Mouse (Mus musculus): Measurements from ENCODE around the gene Rint1. TPM values are rescaled to one million over a fixed set of nuclear protein-coding genes. Genes with fewer than 3 reads are reported as not detected.

Gene Rint1
- polyA plus RNA-seq, 1 experiment from 2014 or later, result 37.7 TPM

DNA sequence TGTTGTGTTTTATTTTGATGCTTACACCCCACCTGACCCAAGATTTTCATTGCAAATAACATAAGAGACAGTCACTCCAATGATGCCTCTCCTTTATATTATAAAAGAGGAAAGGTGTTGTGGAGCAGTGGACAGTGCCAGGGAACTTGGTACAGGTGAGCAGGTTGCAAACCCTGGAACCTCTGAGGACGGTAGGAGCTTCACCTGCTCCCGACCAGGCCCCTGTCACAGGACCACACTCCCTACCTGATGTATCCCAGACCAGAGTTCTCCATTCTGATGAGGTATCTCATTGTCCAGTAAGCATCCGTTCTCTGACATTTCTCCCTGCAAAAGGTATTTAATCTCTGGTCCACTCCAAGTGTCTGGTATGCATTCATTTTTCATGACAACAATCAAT is 70.5 kb downstream of the Rint1 start:
- H3K9ac ChIP-seq, result no peak overlapping the region
- H3K4me2 ChIP-seq, result no peak overlapping the region
- no peak overlapping the region for H3K27ac ChIP-seq
- no peaks in the 10 kb centered on the region for H3K27me3 ChIP-seq
- H3K4me3 ChIP-seq (replicated peaks), result no peak overlapping the region
- ATAC-seq (ENCODE audit: low FRiP score), result no peak
- peaks cover 73% of the 10 kb centered on the region for H3K36me3 ChIP-seq (replicated peaks)
- 91% methylated on average over 3 of the region's 3 CpGs for WGBS
- H3K4me1 ChIP-seq, result no peaks in the 10 kb centered on the region
- no peaks in the 10 kb centered on the region for H3K9me3 ChIP-seq

DNA sequence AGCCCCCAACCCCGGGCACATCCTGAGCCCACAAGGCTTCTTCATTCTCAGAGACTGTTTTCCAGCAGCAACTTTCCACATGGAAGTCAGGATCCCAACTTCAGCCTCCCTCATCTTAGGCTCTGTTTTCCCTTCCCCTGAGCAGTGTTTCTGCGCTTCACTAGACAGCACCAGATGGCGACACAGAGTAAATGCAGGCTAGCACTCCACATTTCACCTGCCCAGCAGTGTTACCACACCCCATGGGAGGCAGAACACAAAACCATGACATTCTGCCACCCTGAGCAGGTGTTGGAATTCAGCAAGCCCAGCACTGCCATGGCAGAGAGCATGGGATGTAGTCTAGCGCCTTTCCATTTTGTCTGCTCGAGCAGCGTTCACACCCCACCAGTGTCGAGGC is 71.1 kb downstream of the Rint1 start:
- no peak for ATAC-seq (ENCODE audit: low FRiP score)
- H3K4me1 ChIP-seq, result no peaks in the 10 kb centered on the region
- H3K27ac ChIP-seq, result no peak overlapping the region
- H3K27me3 ChIP-seq, result no peaks in the 10 kb centered on the region
- 80% methylated on average over 7 of the region's 7 CpGs for WGBS
- no peak overlapping the region for H3K9ac ChIP-seq
- H3K36me3 ChIP-seq (replicated peaks), result peaks cover 67% of the 10 kb centered on the region
- no peaks in the 10 kb centered on the region for H3K9me3 ChIP-seq
- no peak overlapping the region for H3K4me2 ChIP-seq
- H3K4me3 ChIP-seq (replicated peaks), result no peak overlapping the region

GRCm38 (mm10) chr5:23859087-23859718 is 71.7 kb downstream of the Rint1 start:
- 97% methylated on average over 1 of the region's 1 CpGs for WGBS
- H3K36me3 ChIP-seq (replicated peaks), result peaks cover 61% of the 10 kb centered on the region

DNA sequence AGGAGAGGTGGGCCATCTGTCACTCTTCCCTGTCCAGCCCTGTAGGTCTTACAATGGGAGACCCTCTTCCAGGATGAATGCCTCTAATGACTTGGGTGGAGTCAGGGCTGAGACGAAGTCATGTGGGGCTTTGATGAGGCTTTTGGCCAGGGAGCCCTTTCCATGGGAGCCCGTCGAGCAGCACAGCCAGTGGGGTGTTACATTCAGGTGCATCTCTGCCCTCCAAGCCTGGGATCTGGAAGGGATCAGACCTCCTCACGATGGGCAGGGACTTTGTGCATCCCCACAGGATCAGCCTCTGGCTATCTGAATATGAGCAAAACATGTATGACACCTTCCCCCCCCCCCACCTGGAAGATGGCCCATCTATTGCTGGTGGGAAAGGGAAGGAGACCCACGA is 72.4 kb downstream of the Rint1 start:
- peaks cover 57% of the 10 kb centered on the region for H3K36me3 ChIP-seq (replicated peaks)
- no peaks in the 10 kb centered on the region for H3K9me3 ChIP-seq
- no peak overlapping the region for H3K4me2 ChIP-seq
- no peaks in the 10 kb centered on the region for H3K4me1 ChIP-seq
- no peak overlapping the region for H3K4me3 ChIP-seq (replicated peaks)
- H3K27ac ChIP-seq, result no peak overlapping the region
- H3K9ac ChIP-seq, result no peak overlapping the region
- no peaks in the 10 kb centered on the region for H3K27me3 ChIP-seq
- no peak for ATAC-seq (ENCODE audit: low FRiP score)
- WGBS, result 84% methylated on average over 5 of the region's 5 CpGs

More at GRCm38 (mm10) chr5:23859087-23859718, 71.7 kb downstream of the Rint1 start:
- ATAC-seq (ENCODE audit: low FRiP score), result no peak
- H3K27ac ChIP-seq, result no peak overlapping the region
- H3K4me3 ChIP-seq (replicated peaks), result no peak overlapping the region
- no peaks in the 10 kb centered on the region for H3K9me3 ChIP-seq
- no peak overlapping the region for H3K4me2 ChIP-seq
- no peaks in the 10 kb centered on the region for H3K27me3 ChIP-seq
- H3K9ac ChIP-seq, result no peak overlapping the region
- H3K4me1 ChIP-seq, result no peaks in the 10 kb centered on the region

GRCm38 (mm10) chr5:23861721-23862120 is 74.2 kb downstream of the Rint1 start:
- Histone ChIP-seq H3K9ac (no peak overlapping the region), H3K4me1 (no peaks in the 10 kb centered on the region), H3K4me3 (replicated peaks) (no peak overlapping the region), H3K4me2 (no peak overlapping the region), H3K27ac (no peak overlapping the region), H3K27me3 (no peaks in the 10 kb centered on the region), H3K36me3 (replicated peaks) (peaks cover 43% of the 10 kb centered on the region), H3K9me3 (no peaks in the 10 kb centered on the region)
- WGBS, result 94% methylated on average over 9 of the region's 9 CpGs
- no peak for ATAC-seq (ENCODE audit: low FRiP score)

- H3K9me3 ChIP-seq, result no peaks in the 10 kb centered on the region
- H3K27ac ChIP-seq, result no peak overlapping the region
- no peaks in the 10 kb centered on the region for H3K4me1 ChIP-seq
- no peaks in the 10 kb centered on the region for H3K27me3 ChIP-seq
- peaks cover 37% of the 10 kb centered on the region for H3K36me3 ChIP-seq (replicated peaks)
- no peak overlapping the region for H3K4me3 ChIP-seq (replicated peaks)
- no peak overlapping the region for H3K9ac ChIP-seq
- 89% methylated on average over 5 of the region's 5 CpGs for WGBS
- no peak overlapping the region for H3K4me2 ChIP-seq
- no peak for ATAC-seq (ENCODE audit: low FRiP score)
Measured at GRCm38 (mm10) chr5:23862291-23862690, 74.8 kb downstream of the Rint1 start.

DNA sequence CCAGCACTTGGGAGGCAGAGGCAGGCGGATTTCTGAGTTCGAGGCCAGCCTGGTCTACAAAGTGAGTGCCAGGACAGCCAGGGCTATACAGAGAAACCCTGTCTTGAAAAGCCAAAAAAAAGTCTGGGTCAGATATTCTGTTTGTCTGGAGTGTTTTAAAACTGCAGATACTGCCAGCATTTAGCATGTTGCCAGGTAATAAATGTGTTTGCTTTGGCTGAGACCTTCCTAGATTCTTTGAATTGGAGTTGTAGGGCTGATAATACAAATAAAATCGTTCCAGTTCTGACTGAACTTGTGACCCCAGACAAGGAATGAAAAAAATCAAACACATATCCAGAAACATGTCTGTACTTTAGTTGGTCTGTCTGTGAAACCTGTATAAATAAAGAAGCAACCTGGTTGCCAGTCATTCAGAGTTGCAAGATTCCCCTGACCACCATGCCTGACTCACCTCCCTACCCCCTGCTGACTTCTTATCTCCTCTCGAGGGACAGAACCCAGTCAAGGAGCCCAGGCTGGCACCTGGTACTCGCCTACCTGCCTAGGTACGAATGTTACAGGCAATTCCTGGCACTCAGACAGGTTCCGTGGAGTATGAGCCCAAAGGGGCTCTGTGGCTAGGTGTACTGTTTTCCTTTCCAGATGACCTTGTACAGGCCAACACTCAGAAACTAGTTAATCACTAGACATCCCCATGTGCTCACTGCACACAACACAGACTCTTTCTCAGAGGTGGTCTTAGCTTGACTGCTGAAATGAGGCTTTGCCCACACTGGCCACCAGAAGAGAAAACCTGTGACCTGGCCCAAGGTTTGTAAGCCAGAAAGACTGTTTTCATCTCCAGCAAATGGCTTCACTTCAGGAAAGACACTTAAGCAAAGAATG is 75.9 kb downstream of the Rint1 start:
- no peak overlapping the region for H3K27ac ChIP-seq
- H3K4me2 ChIP-seq, result no peak overlapping the region
- no peak for ATAC-seq (ENCODE audit: low FRiP score)
- peaks cover 26% of the 10 kb centered on the region for H3K36me3 ChIP-seq (replicated peaks)
- no peaks in the 10 kb centered on the region for H3K4me1 ChIP-seq
- no peak overlapping the region for H3K9ac ChIP-seq
- no peaks in the 10 kb centered on the region for H3K27me3 ChIP-seq
- H3K9me3 ChIP-seq, result no peaks in the 10 kb centered on the region
- WGBS, result 84% methylated on average over 7 of the region's 7 CpGs
- H3K4me3 ChIP-seq (replicated peaks), result no peak overlapping the region

- Histone ChIP-seq H3K4me1 (no peaks in the 10 kb centered on the region), H3K36me3 (replicated peaks) (peaks cover 17% of the 10 kb centered on the region; the same call in 1 of the 2 replicates), H3K9me3 (no peaks in the 10 kb centered on the region), H3K9ac (no peak overlapping the region), H3K27ac (no peak overlapping the region), H3K27me3 (no peaks in the 10 kb centered on the region), H3K4me3 (replicated peaks) (no peak overlapping the region), H3K4me2 (no peak overlapping the region)
- ATAC-seq (ENCODE audit: low FRiP score), result no peak
- 91% methylated on average over 13 of the region's 13 CpGs for whole genome bisulfite sequencing
Measured at GRCm38 (mm10) chr5:23864054-23864965, 76.8 kb downstream of the Rint1 start.

DNA sequence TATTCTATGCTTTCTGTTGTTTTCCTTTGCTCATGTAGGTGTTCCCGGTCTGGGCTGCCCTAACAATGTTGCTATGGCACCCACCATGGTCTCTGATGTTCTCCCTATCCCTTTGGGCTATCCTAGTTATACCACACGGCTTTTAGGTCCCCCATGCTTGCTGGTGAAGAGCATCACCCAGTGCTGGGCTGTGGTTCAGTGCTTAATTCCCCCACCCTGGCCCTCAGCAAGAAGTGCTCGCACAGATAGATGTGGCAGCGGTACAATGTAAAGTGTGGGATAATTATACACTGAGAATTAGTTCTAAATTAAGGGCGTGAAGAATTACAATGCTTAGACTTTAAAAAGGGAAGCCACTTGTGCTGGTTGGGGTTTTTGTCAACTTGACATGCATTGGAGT is 78.4 kb downstream of the Rint1 start:
- 87% methylated on average over 5 of the region's 5 CpGs for WGBS
- no peak overlapping the region for H3K4me2 ChIP-seq
- H3K36me3 ChIP-seq (replicated peaks), result 0 out of 2 replicates have a peak, but pooled peaks cover 7% of the 10 kb centered on the region
- no peak overlapping the region for H3K9ac ChIP-seq
- no peaks in the 10 kb centered on the region for H3K9me3 ChIP-seq
- no peak overlapping the region for H3K4me3 ChIP-seq (replicated peaks)
- H3K4me1 ChIP-seq, result no peaks in the 10 kb centered on the region
- H3K27me3 ChIP-seq, result no peaks in the 10 kb centered on the region
- ATAC-seq (ENCODE audit: low FRiP score), result no peak
- no peak overlapping the region for H3K27ac ChIP-seq

Other genes starting within 250 kb of the Rint1 start
- 71.4 and 78.3 TPM in 2 replicates for gene Srpk2, start 103.1 kb upstream of the Rint1 start, polyA plus RNA-seq (2016; fragmentation: Nextera tagmentation; extraction: Ambion mirVana)
- gene Pus7, start 4.0 kb upstream of the Rint1 start, polyA plus RNA-seq (2016; fragmentation: Nextera tagmentation; extraction: Ambion mirVana), result 26.7 and 28.9 TPM in 2 replicates
- gene Tomm7, start 56.5 kb downstream of the Rint1 start, polyA plus RNA-seq (2016; fragmentation: Nextera tagmentation; extraction: Ambion mirVana), result 121 and 134 TPM in 2 replicates
- gene Fam126a, start 243.0 kb downstream of the Rint1 start, polyA plus RNA-seq (2016; fragmentation: Nextera tagmentation; extraction: Ambion mirVana), result 52.3 and 55.8 TPM in 2 replicates